Mouse (Mus musculus) kidney, adult 9 months (tissue): ENCODE results near the gene Catsper3.

Experiments used
- DNase-seq: peaks from one replicate; pipeline ENCODE4 v3.0.0; 2022

Catsper3 gene

GRCm38 (mm10) chr13:55827679-55828140, 43.3 kb downstream of the Catsper3 start:
- DNase-seq: no peak

- no peak for DNase-seq
Measured at GRCm38 (mm10) chr13:55828141-55829017, 44.0 kb downstream of the Catsper3 start.

- DNase-seq: no peak
Measured at GRCm38 (mm10) chr13:55829018-55829655, 44.8 kb downstream of the Catsper3 start.

GRCm38 (mm10) chr13:55830081-55830832, 45.9 kb downstream of the Catsper3 start:
- DNase-seq: no peak

GRCm38 (mm10) chr13:55830833-55831721, 46.7 kb downstream of the Catsper3 start:
- no peak for DNase-seq

GRCm38 (mm10) chr13:55831722-55832160, 47.4 kb downstream of the Catsper3 start:
- no peak for DNase-seq

GRCm38 (mm10) chr13:55832602-55833001, 48.2 kb downstream of the Catsper3 start:
- no peak for DNase-seq

GRCm38 (mm10) chr13:55833921-55834320, 49.6 kb downstream of the Catsper3 start:
- no peak for DNase-seq

- no peak for DNase-seq
Measured at GRCm38 (mm10) chr13:55834667-55835066, 50.3 kb downstream of the Catsper3 start.

GRCm38 (mm10) chr13:55835548-55836097, 51.3 kb downstream of the Catsper3 start:
- no peak for DNase-seq

- no peak for DNase-seq
Measured at GRCm38 (mm10) chr13:55836142-55836625, 51.8 kb downstream of the Catsper3 start, which contains the start of gene Pitx1. TSS of gene Pitx1 (minus strand) at chr13:55836192.

GRCm38 (mm10) chr13:55836786-55837780, 52.7 kb downstream of the Catsper3 start:
- no peak for DNase-seq

GRCm38 (mm10) chr13:55840223-55840622, 55.9 kb downstream of the Catsper3 start:
- no peak for DNase-seq

GRCm38 (mm10) chr13:55843700-55844099, 59.3 kb downstream of the Catsper3 start:
- DNase-seq: no peak

- DNase-seq: no peak
Measured at GRCm38 (mm10) chr13:55847805-55848204, 63.4 kb downstream of the Catsper3 start.

GRCm38 (mm10) chr13:55848604-55849190, 64.3 kb downstream of the Catsper3 start:
- DNase-seq: no peak

- DNase-seq: no peak
Measured at GRCm38 (mm10) chr13:55850726-55851125, 66.4 kb downstream of the Catsper3 start.

GRCm38 (mm10) chr13:55852205-55852604, 67.8 kb downstream of the Catsper3 start:
- DNase-seq: no peak

- no peak for DNase-seq
Measured at GRCm38 (mm10) chr13:55855793-55856192, 71.4 kb downstream of the Catsper3 start.

- no peak for DNase-seq
Measured at GRCm38 (mm10) chr13:55858463-55858862, 74.1 kb downstream of the Catsper3 start.
